Mouse (Mus musculus) heart, embryonic 16.5 days (tissue): ENCODE measurements around the gene D630036H23Rik. TPM values are rescaled to one million over a fixed set of nuclear protein-coding genes. Genes with fewer than 3 reads are reported as not detected.
A peak's percentile ranks its signal among the peaks of the same experiment; 100 is the strongest.

ENCODE experiments used
- ATAC-seq: fragments of 200-750 bp; cut with Nextera tagmentation; replicated peaks from 2 replicates; pipeline ENCODE4 v1.8.0; 2017; ENCODE audit warnings: moderate number of reproducible peaks; ENCODE audit not compliant: insufficient read depth, low FRiP score; ENCODE audit errors: extremely low read depth
- H3K27ac ChIP-seq: fragments of 300-500 bp; sonication (generic); 2 replicates; pipeline ENCODE4 v1.5.1; 2014; ENCODE audit warnings: mild to moderate bottlenecking, low read length, control low read depth, moderate library complexity
- H3K27me3 ChIP-seq: fragments of 300-500 bp; sonication (generic); 2 replicates; pipeline ENCODE4 v1.6.1; 2014; ENCODE audit warnings: low read length, mixed read lengths; ENCODE audit not compliant: control insufficient read depth, insufficient read depth
- H3K36me3 ChIP-seq: fragments of 300-500 bp; sonication (generic); 2 replicates; pipeline ENCODE4 v1.6.1; 2014; ENCODE audit not compliant: control insufficient read depth, insufficient read depth
- H3K4me1 ChIP-seq: fragments of 300-500 bp; sonication (generic); 2 replicates; pipeline ENCODE4 v1.6.1; 2014; ENCODE audit warnings: low read length, mixed read lengths; ENCODE audit not compliant: control insufficient read depth, insufficient read depth
- H3K4me2 ChIP-seq: fragments of 300-500 bp; sonication (generic); 2 replicates; pipeline ENCODE4 v1.6.1; 2014; ENCODE audit warnings: low read depth, mild to moderate bottlenecking, control low read depth, low read length
- H3K4me3 ChIP-seq: fragments of 300-500 bp; sonication (generic); 2 replicates; pipeline ENCODE4 v1.5.1; 2014; ENCODE audit warnings: mild to moderate bottlenecking, control low read depth, low read length
- H3K9ac ChIP-seq: fragments of 300-500 bp; sonication (generic); 2 replicates; pipeline ENCODE4 v1.6.1; 2014; ENCODE audit warnings: low read length, control low read depth
- H3K9me3 ChIP-seq: fragments of 300-500 bp; sonication (generic); replicated peaks from 2 replicates; pipeline ENCODE4 v1.6.1; 2016; ENCODE audit warnings: low read length; ENCODE audit not compliant: control insufficient read depth
- WGBS: fragments of 180-500 bp; shearing (Covaris S2); extraction: QIAGEN DNeasy Blood & Tissue Kit; methylation state at CpG from one replicate; pipeline ENCODE4 v1.1.7; 2014; 5-methylcytosine and 5-hydroxymethylcytosine counted together
- polyA plus RNA-seq: library from polyadenylated mRNA; unstranded; fragments of >200 nt; fragmentation: Nextera tagmentation; extraction: Ambion mirVana; gene quantifications from 2 replicates; pipeline ENCODE4 v1.2.1, GENCODE M21; 2015

The D630036H23Rik gene
- 0.77 and 1.4 TPM in 2 replicates for polyA plus RNA-seq

DNA sequence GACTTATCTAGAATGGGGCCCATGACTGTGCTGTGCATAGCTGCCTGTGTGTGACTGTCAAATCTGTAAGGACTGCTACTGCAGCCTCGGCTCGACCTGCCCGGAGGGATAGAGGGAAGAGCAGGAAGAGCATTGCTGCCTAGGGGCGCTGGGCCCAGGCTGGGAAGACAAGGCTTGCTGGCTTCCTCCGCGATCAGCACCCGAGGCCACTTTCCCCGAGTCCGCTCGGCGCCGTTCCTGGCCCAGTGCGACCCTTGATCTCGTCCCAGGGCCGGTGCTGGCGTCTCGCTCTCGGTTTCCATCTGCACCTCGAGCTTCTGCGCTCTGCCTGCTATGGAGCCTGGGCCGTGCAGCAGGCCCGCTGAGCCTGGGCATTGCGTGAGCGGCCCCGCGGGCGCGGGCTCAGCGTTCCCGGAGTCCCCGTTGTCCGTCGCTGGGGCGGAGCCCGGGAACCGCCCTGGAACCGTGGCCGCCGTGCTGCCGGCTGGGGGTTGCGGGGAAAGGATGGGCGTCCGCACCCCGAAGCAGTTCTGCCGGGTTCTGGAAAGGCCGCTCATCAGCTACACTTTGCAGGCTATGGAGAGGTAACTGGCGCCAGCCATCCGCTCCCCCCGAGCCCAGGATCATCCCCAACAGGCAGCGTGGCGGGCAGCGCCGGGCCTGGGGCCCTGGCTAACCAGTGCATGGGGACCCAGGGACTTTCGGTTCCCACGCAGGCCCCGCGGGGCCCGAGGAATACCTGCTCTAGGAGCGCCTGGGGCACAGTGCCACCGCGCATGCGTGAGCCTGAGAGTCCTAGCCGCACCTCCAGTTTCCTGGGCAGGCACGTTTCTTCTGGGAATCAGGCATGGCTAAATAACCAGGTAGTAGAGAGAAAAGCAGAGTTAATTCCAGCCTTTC lies at the start of gene D630036H23Rik, which contains the start of gene Ispd:
Gene D630036H23Rik, minus strand, starts transcription at position 741 of the 900 bp plus-strand sequence.
Gene Ispd, plus strand, starts transcription at position 10 of the 900 bp plus-strand sequence.
- peak within 1 kb of the TSS; percentile 96 for H3K27ac ChIP-seq
- peak within 1 kb of the TSS; percentile 86 for H3K4me2 ChIP-seq
- H3K9ac ChIP-seq, result peak within 1 kb of the TSS; percentile 98
- H3K4me1 ChIP-seq, result peaks cover 9% of the 10 kb centered on the region
- WGBS, result under 1% methylated on average over 64 of the region's 64 CpGs
- no peaks in the 10 kb centered on the region for H3K36me3 ChIP-seq
- no peaks in the 10 kb centered on the region for H3K9me3 ChIP-seq
- H3K27me3 ChIP-seq, result no peaks in the 10 kb centered on the region
- peak within 1 kb of the TSS; percentile 80 for H3K4me3 ChIP-seq
- ATAC-seq, result peak; percentile 89

GRCm38 (mm10) chr12:36426163-36427045 lies 44.4 kb upstream of the D630036H23Rik start:
- no peak for ATAC-seq
- H3K4me3 ChIP-seq, result no peak overlapping the region
- no peak overlapping the region for H3K9ac ChIP-seq
- no peaks in the 10 kb centered on the region for H3K4me1 ChIP-seq
- 74% methylated on average over 15 of the region's 15 CpGs for WGBS
- H3K4me2 ChIP-seq, result no peak overlapping the region
- no peak overlapping the region for H3K27ac ChIP-seq
- no peaks in the 10 kb centered on the region for H3K27me3 ChIP-seq
- no peaks in the 10 kb centered on the region for H3K9me3 ChIP-seq
- no peaks in the 10 kb centered on the region for H3K36me3 ChIP-seq

GRCm38 (mm10) chr12:36425258-36425657 lies 43.3 kb upstream of the D630036H23Rik start:
- no peak for ATAC-seq
- Histone ChIP-seq H3K36me3 (no peaks in the 10 kb centered on the region), H3K27me3 (no peaks in the 10 kb centered on the region), H3K9me3 (no peaks in the 10 kb centered on the region; the same call in 1 of the 2 replicates), H3K4me1 (no peaks in the 10 kb centered on the region), H3K4me2 (no peak overlapping the region), H3K9ac (no peak overlapping the region), H3K27ac (no peak overlapping the region), H3K4me3 (no peak overlapping the region)
- WGBS, result 89% methylated on average over 7 of the region's 7 CpGs

GRCm38 (mm10) chr12:36423677-36424076 lies 41.7 kb upstream of the D630036H23Rik start:
- Histone ChIP-seq H3K4me2 (no peak overlapping the region), H3K9ac (no peak overlapping the region), H3K36me3 (no peaks in the 10 kb centered on the region), H3K9me3 (no peaks in the 10 kb centered on the region; the same call in 1 of the 2 replicates), H3K27me3 (no peaks in the 10 kb centered on the region), H3K4me3 (no peak overlapping the region), H3K4me1 (no peaks in the 10 kb centered on the region), H3K27ac (no peak overlapping the region)
- WGBS, result 75% methylated on average over 10 of the region's 10 CpGs
- no peak for ATAC-seq

- Histone ChIP-seq H3K36me3 (peaks cover 5% of the 10 kb centered on the region; the same call in 1 of the 2 replicates), H3K27me3 (no peaks in the 10 kb centered on the region), H3K9ac (no peak overlapping the region), H3K9me3 (peaks cover 10% of the 10 kb centered on the region), H3K4me2 (no peak overlapping the region), H3K4me3 (no peak overlapping the region), H3K4me1 (peaks cover 3% of the 10 kb centered on the region; the same call in 1 of the 2 replicates), H3K27ac (peak overlapping the region; percentile 23; the same call in 1 of the 2 replicates)
- ATAC-seq, result no peak
- 61% methylated on average over 2 of the region's 2 CpGs for WGBS
Observed at GRCm38 (mm10) chr12:36395115-36395514, 13.1 kb upstream of the D630036H23Rik start.

DNA sequence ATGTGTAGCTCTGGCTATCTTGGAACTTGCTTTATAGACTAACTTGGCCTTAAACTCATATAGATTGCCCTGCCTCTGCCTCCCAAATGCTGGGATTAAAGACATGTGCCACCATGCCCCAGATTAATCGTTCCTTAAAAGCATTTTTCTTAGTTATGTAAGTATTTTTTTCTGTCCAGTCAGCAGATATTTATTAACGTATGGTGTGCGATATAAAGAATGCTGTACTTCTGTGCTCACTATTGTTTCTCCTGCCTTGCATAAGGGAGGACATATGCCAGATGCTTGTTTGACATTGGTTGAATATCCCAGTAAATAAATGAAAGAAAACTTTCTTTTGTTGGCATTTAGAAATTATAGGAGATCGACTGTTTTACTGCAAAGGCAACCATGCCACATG lies 5.0 kb upstream of the D630036H23Rik start:
- Histone ChIP-seq H3K4me2 (no peak overlapping the region), H3K36me3 (peaks cover 4% of the 10 kb centered on the region; the same call in 1 of the 2 replicates), H3K9me3 (no peaks in the 10 kb centered on the region; the same call in 1 of the 2 replicates), H3K4me1 (0 out of 2 replicates have a peak, but pooled peaks cover 3% of the 10 kb centered on the region), H3K27ac (no peak overlapping the region), H3K9ac (no peak overlapping the region), H3K27me3 (no peaks in the 10 kb centered on the region), H3K4me3 (no peak overlapping the region)
- ATAC-seq, result no peak
- WGBS, result 84% methylated on average over 4 of the region's 4 CpGs

DNA sequence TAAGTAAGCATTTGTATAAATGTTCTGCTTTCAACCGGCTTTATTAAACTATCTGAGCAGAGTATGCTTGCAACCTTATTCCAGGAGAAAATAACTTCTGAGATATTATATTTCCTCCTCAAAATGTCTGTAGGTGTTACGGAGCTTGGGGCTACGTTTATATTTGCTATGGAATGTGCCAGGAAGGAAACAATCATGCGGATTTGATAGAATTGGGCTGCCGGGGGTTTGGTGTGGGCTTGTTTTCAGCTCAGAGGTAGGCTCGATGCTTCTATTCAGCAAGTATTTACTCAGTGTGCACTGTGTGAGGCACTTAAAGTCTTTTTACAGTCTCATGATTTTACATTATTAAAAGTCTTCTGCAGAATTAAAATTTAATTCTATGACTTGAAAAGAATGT lies 3.4 kb upstream of the D630036H23Rik start:
- Histone ChIP-seq H3K9ac (no peak overlapping the region), H3K27ac (no peak overlapping the region), H3K36me3 (no peaks in the 10 kb centered on the region), H3K4me1 (peaks cover 9% of the 10 kb centered on the region), H3K4me3 (no peak overlapping the region), H3K9me3 (no peaks in the 10 kb centered on the region), H3K27me3 (no peaks in the 10 kb centered on the region), H3K4me2 (no peak overlapping the region)
- 65% methylated on average over 6 of the region's 6 CpGs for WGBS
- ATAC-seq, result no peak

DNA sequence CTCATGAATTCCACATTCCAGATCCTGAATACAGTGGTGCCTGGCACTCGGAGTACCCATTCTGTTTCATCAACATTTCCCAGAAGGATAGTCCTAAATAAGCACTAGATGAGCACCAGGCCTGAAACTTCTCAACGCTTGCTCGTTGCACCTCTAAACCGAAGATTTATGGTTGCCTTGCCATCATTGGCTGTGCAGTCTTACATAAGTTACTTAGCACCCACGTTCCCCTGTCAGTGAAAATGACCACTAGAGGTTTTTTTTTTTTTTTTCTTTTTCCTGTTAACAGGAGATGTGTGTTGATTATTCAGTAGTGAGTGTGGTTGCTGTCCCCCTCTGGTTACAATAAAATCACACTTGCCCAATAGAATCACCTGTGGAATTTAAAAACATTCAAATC lies 1.2 kb downstream of the D630036H23Rik start:
- ATAC-seq, result no peak
- H3K9ac ChIP-seq, result peak overlapping the region; percentile 98
- H3K4me1 ChIP-seq, result peaks cover 9% of the 10 kb centered on the region
- peak overlapping the region; percentile 86 for H3K4me2 ChIP-seq
- no peaks in the 10 kb centered on the region for H3K9me3 ChIP-seq
- H3K4me3 ChIP-seq, result peak overlapping the region; percentile 80
- no peaks in the 10 kb centered on the region for H3K36me3 ChIP-seq
- no peak overlapping the region; the same call in 1 of the 2 replicates for H3K27ac ChIP-seq
- H3K27me3 ChIP-seq, result no peaks in the 10 kb centered on the region
- WGBS, result 71% methylated on average over 5 of the region's 5 CpGs
